ENCODE assay signal across 26 mouse cellular contexts in genomic region chr10:108660295-108660694, GRCm38 (mm10). TPM values are rescaled to one million over a fixed set of nuclear protein-coding genes. Genes with fewer than 3 reads are reported as not detected.
A peak's percentile ranks its signal among the peaks of the same experiment; 100 is the strongest.
DNase-seq lines count a peak whose midpoint lies in the region; TF ChIP-seq lines count a peak whose summit lies in the region.
"Had no signal": no experiment of that assay in that cellular context is flagged by ENCODE, and none has a peak within 500 bp of the region (broad histone marks: within the 10 kb centered on the region; RNA-seq: fewer than 3 reads in every experiment).

No protein-coding gene starts in this region.

- no peak for TF ChIP-seq POLR2A in cortical plate, adult 2 months (IDR thresholded peaks at IDR 0.05; ENCODE audit: extremely low read depth, insufficient read depth, low read length)

- peak overlapping the region; percentile 56; the same call in 1 of the 2 replicates for H3K27ac ChIP-seq in layer of hippocampus, adult 2 months
- H3K27ac ChIP-seq in left cerebral cortex, adult 2 months = peak overlapping the region; percentile 76
- peak overlapping the region; percentile 65 for H3K27ac ChIP-seq in cortical plate, adult 2 months (ENCODE audit: insufficient read depth, low read length)

- TF ChIP-seq CTCF in layer of hippocampus, adult 2 months (conservative IDR thresholded peaks at IDR 0.05) = no peak
- TF ChIP-seq CTCF in left cerebral cortex, adult 2 months (IDR thresholded peaks at IDR 0.05) = no peak
- no peak for TF ChIP-seq CTCF in cortical plate, adult 2 months (IDR thresholded peaks at IDR 0.05; ENCODE audit: extremely low read depth, insufficient read depth, low read length)

- no peak for DNase-seq in layer of hippocampus, adult 2 months (ENCODE audit: low spot score in 2 of 2)
- no peak for DNase-seq in layer of hippocampus, adult 8-10 months (ENCODE audit: low spot score in 2 of 2)
- no peak for DNase-seq in left cerebral cortex, adult 2 months (ENCODE audit: extremely low spot score in 1 of 2, low spot score in 2 of 2)
- DNase-seq in left cerebral cortex, adult 18-20 months (ENCODE audit: low spot score in 2 of 2) = no peak
- DNase-seq in brain, adult 2 months (ENCODE audit: low read depth, low spot score) = peak; percentile 56
- DNase-seq in spleen, postnatal 14 days (ENCODE audit: low spot score in 2 of 2) = no peak
- no peak for DNase-seq in adrenal gland, postnatal 36 days
- DNase-seq: adrenal gland, adult 2 months; adrenal gland, adult 8-10 months; adrenal gland, postnatal 10 days; adrenal gland, postnatal 14 days; adrenal gland, postnatal 25 days; B cell, adult 2 months; cerebellum, adult 11 months; cerebellum, adult 11-12 months; cerebellum, adult 18-20 months; cerebellum, adult 2 months had no signal

- intact Hi-C loops in left cerebral cortex, adult 2 months (cut with DNase I) = no loop called here

- H3K4me1 ChIP-seq in cortical plate, adult 2 months (ENCODE audit: control insufficient read depth, insufficient read depth, low read length) = peaks cover 3% of the 10 kb centered on the region; the same call in 1 of the 2 replicates

- no peak overlapping the region for H3K4me3 ChIP-seq in layer of hippocampus, adult 2 months
- no peak overlapping the region for H3K4me3 ChIP-seq in left cerebral cortex, adult 2 months
- H3K4me3 ChIP-seq in cortical plate, adult 2 months (ENCODE audit: insufficient read depth, low read length) = no peak overlapping the region

RNA-seq across cellular contexts. Expression of gene Gm5136, which starts 39.7 kb away (rescaled TPM):
- 1 to 10 TPM; 3.5 TPM for total RNA-seq in layer of hippocampus, adult 2 months (2021)
- total RNA-seq in layer of hippocampus, adult 8-10 months (2022) = 1 to 10 TPM; 2.1 to 5.2 (median 3.1) TPM
- 1 to 10 TPM; 3.2 to 4.0 TPM for total RNA-seq in left cerebral cortex, adult 2 months (2021)
- total RNA-seq in left cerebral cortex, adult 18-20 months (2021) = 1 to 10 TPM; 1.8 to 2.5 TPM
- polyA plus RNA-seq in cortical plate, adult 2 months (2012; rRNA removed) = 1.6 and 2.2 TPM in 2 replicates
- total RNA-seq in adrenal gland, postnatal 36 days (2021) = not detected
- total RNA-seq: adrenal gland, adult 2 months; adrenal gland, postnatal 10 days; adrenal gland, postnatal 14 days; adrenal gland, postnatal 25 days; adrenal gland, postnatal 4 days; CH12.LX; MEL had no signal
- polyA plus RNA-seq: activated CD4-positive, CD25-positive, alpha-beta regulatory T cell, adult 4 months; adrenal gland, adult 2 months; C2C12; CD4-positive, CD25-positive, alpha-beta regulatory T cell, adult 4 months; G1E; Patski had no signal
